Mouse (Mus musculus): ENCODE measurements around the gene Utp6. TPM values are rescaled to one million over a fixed set of nuclear protein-coding genes. Genes with fewer than 3 reads are reported as not detected.

The Utp6 gene
- total RNA-seq, 4 experiments from 2014 or later: 39.0 to 50.4 (median 46.1) TPM

Other genes starting within 250 kb of the Utp6 start
- gene Suz12, start 30.7 kb upstream of the Utp6 start, total RNA-seq (2022): 10 to 100 TPM; 42.8 to 53.9 (median 47.1) TPM
- gene Crlf3, start 118.6 kb upstream of the Utp6 start, total RNA-seq (2022): 10 to 100 TPM; 15.7 to 30.6 (median 22.2) TPM
- 1 to 10 TPM; 2.1 to 3.9 (median 2.8) TPM for gene Atad5, start 127.0 kb upstream of the Utp6 start, total RNA-seq (2022)
- gene Tefm, start 179.8 kb upstream of the Utp6 start, total RNA-seq (2022): 10 to 100 TPM; 15.5 to 23.6 (median 17.5) TPM
- 10 to 100 TPM in 2 of 4 experiments, 1 to 10 TPM in 2; 7.0 to 19.5 (median 13.3) TPM for gene Adap2, start 191.7 kb upstream of the Utp6 start, total RNA-seq (2022)
- 10 to 100 TPM; 13.4 to 16.8 (median 13.7) TPM for gene Rnf135, start 221.5 kb upstream of the Utp6 start, total RNA-seq (2022)
- 10 to 100 TPM; 72.8 to 84.0 (median 81.5) TPM for gene Rhot1, start 246.6 kb upstream of the Utp6 start, total RNA-seq (2022)

Data from adrenal gland, adult 8-10 months (tissue).